Mouse (Mus musculus): ENCODE measurements around the gene Gck.

- TF ChIP-seq POLR2A (IDR thresholded peaks at IDR 0.05; ENCODE audit: low read depth, low read length) = no peak
- TF ChIP-seq CTCF (IDR thresholded peaks at IDR 0.05; ENCODE audit: extremely low read depth, insufficient read depth, insufficient read length, insufficient replicate concordance) = no peak
These were observed 40.2 kb upstream of the Gck start for GRCm38 (mm10) chr11:5989954-5990593.
